17 mouse cellular contexts compared by ENCODE assay signal in genomic region chr19:28351068-28352066, GRCm38 (mm10).
DNase-seq lines count a peak whose midpoint lies in the region; ATAC-seq and TF ChIP-seq lines count a peak whose summit lies in the region.
"Had no signal": no experiment of that assay in that cellular context is flagged by ENCODE, and none has a peak within 500 bp of the region (broad histone marks: within the 10 kb centered on the region; RNA-seq: fewer than 3 reads in every experiment).

No protein-coding gene starts in this region.

- peaks cover 14% of the 10 kb centered on the region; the same call in 1 of the 2 replicates for H3K4me1 ChIP-seq in embryonic facial prominence, embryonic 12.5 days
- peaks cover 24% of the 10 kb centered on the region for H3K4me1 ChIP-seq in embryonic facial prominence, embryonic 10.5 days
- H3K4me1 ChIP-seq in limb, embryonic 10.5 days: peaks cover 36% of the 10 kb centered on the region
- peaks cover 21% of the 10 kb centered on the region for H3K4me1 ChIP-seq in midbrain, embryonic 14.5 days (ENCODE audit: control insufficient read depth, insufficient read depth, low read length)
- H3K4me1 ChIP-seq: stomach, embryonic 15.5 days had no signal

- no peak overlapping the region for H3K27ac ChIP-seq in embryonic facial prominence, embryonic 12.5 days
- no peak overlapping the region for H3K27ac ChIP-seq in embryonic facial prominence, embryonic 10.5 days (replicated peaks)
- peak overlapping the region; percentile 15; the same call in 1 of the 2 replicates for H3K27ac ChIP-seq in layer of hippocampus, adult 2 months
- peak overlapping the region; percentile 47; the same call in 1 of the 2 replicates for H3K27ac ChIP-seq in limb, embryonic 10.5 days
- H3K27ac ChIP-seq in midbrain, embryonic 14.5 days (replicated peaks; ENCODE audit: low read depth, low read length): no peak overlapping the region
- H3K27ac ChIP-seq: heart, adult 2 months; limb, embryonic 15.5 days; stomach, embryonic 15.5 days had no signal

- TF ChIP-seq CTCF in layer of hippocampus, adult 2 months (conservative IDR thresholded peaks at IDR 0.05): no peak

- H3K9me3 ChIP-seq in embryonic facial prominence, embryonic 12.5 days: no peaks in the 10 kb centered on the region
- H3K9me3 ChIP-seq in embryonic facial prominence, embryonic 10.5 days: no peaks in the 10 kb centered on the region
- H3K9me3 ChIP-seq in limb, embryonic 10.5 days (replicated peaks): no peaks in the 10 kb centered on the region
- no peaks in the 10 kb centered on the region for H3K9me3 ChIP-seq in midbrain, embryonic 14.5 days (ENCODE audit: control insufficient read depth, low read length)
- H3K9me3 ChIP-seq: limb, embryonic 15.5 days; stomach, embryonic 15.5 days had no signal

- no peak overlapping the region for H3K4me2 ChIP-seq in embryonic facial prominence, embryonic 12.5 days (replicated peaks)
- H3K4me2 ChIP-seq in midbrain, embryonic 14.5 days (ENCODE audit: low read length): peak overlapping the region; percentile 13; the same call in 1 of the 2 replicates
- H3K4me2 ChIP-seq: limb, embryonic 15.5 days; stomach, embryonic 15.5 days had no signal

- no peak for DNase-seq in embryonic facial prominence, embryonic 10.5 days (ENCODE audit: low spot score)
- no peak for DNase-seq in layer of hippocampus, adult 2 months (ENCODE audit: low spot score in 2 of 2)
- DNase-seq in layer of hippocampus, adult 9-10 months (ENCODE audit: low spot score): no peak
- no peak for DNase-seq in limb, embryonic 10.5 days (ENCODE audit: low spot score)
- DNase-seq in midbrain, embryonic 14.5 days: peak; percentile 59
- DNase-seq in heart, adult 8-10 months (ENCODE audit: low spot score): no peak
- no peak for DNase-seq in gastrocnemius, postnatal 25 days
- DNase-seq: adrenal gland, postnatal 36 days; cerebellum, postnatal 14 days; heart, adult 2 months; kidney, postnatal 36 days; layer of hippocampus, postnatal 36 days; liver, postnatal 0 days; spleen, adult 18-20 months had no signal

- WGBS in embryonic facial prominence, embryonic 12.5 days: 63% methylated on average over 13 of the region's 13 CpGs
- WGBS in embryonic facial prominence, embryonic 10.5 days: 69% methylated on average over 13 of the region's 13 CpGs
- WGBS in limb, embryonic 10.5 days: 57% methylated on average over 13 of the region's 13 CpGs
- 22% methylated on average over 13 of the region's 13 CpGs for WGBS in midbrain, embryonic 14.5 days

- no peak overlapping the region for H3K9ac ChIP-seq in embryonic facial prominence, embryonic 12.5 days
- no peak overlapping the region for H3K9ac ChIP-seq in midbrain, embryonic 14.5 days (replicated peaks; ENCODE audit: low read length)
- H3K9ac ChIP-seq: limb, embryonic 15.5 days; liver, postnatal 0 days; stomach, embryonic 15.5 days had no signal

- no peaks in the 10 kb centered on the region for H3K27me3 ChIP-seq in embryonic facial prominence, embryonic 12.5 days
- no peaks in the 10 kb centered on the region for H3K27me3 ChIP-seq in embryonic facial prominence, embryonic 10.5 days (replicated peaks; ENCODE audit: low read depth, poor library complexity, severe bottlenecking)
- H3K27me3 ChIP-seq in limb, embryonic 10.5 days (ENCODE audit: low read depth, poor library complexity, severe bottlenecking): no peaks in the 10 kb centered on the region
- H3K27me3 ChIP-seq in midbrain, embryonic 14.5 days (ENCODE audit: control insufficient read depth, insufficient read depth, low read length): peaks cover 44% of the 10 kb centered on the region
- H3K27me3 ChIP-seq: limb, embryonic 15.5 days; stomach, embryonic 15.5 days had no signal

- H3K4me3 ChIP-seq in embryonic facial prominence, embryonic 12.5 days: no peak overlapping the region
- H3K4me3 ChIP-seq in embryonic facial prominence, embryonic 10.5 days: no peak overlapping the region
- no peak overlapping the region for H3K4me3 ChIP-seq in layer of hippocampus, adult 2 months
- no peak overlapping the region for H3K4me3 ChIP-seq in limb, embryonic 10.5 days
- no peak overlapping the region for H3K4me3 ChIP-seq in midbrain, embryonic 14.5 days (replicated peaks; ENCODE audit: low read depth, low read length)
- H3K4me3 ChIP-seq: heart, adult 2 months; limb, embryonic 15.5 days; stomach, embryonic 15.5 days had no signal

- H3K36me3 ChIP-seq in embryonic facial prominence, embryonic 12.5 days: no peaks in the 10 kb centered on the region
- no peaks in the 10 kb centered on the region for H3K36me3 ChIP-seq in embryonic facial prominence, embryonic 10.5 days (replicated peaks)
- H3K36me3 ChIP-seq in limb, embryonic 10.5 days: no peaks in the 10 kb centered on the region
- H3K36me3 ChIP-seq in midbrain, embryonic 14.5 days (ENCODE audit: control insufficient read depth, insufficient read depth, low read length): no peaks in the 10 kb centered on the region
- H3K36me3 ChIP-seq: limb, embryonic 15.5 days; stomach, embryonic 15.5 days had no signal

- ATAC-seq in embryonic facial prominence, embryonic 12.5 days (ENCODE audit: insufficient number of reproducible peaks, insufficient read depth, low FRiP score, low TSS enrichment): 0 out of 2 replicates have a peak, but pooled peaks have one; percentile 47
- 0 out of 2 replicates have a peak, but pooled peaks have one; percentile 62 for ATAC-seq in midbrain, embryonic 14.5 days (ENCODE audit: low FRiP score, low TSS enrichment)
- ATAC-seq: liver, postnatal 0 days had no signal

Comparison
In these comparisons a context has a peak if more than half of its experiments do, and no peak if none do; other contexts are left out.
1. H3K27ac ChIP-seq: peak in layer of hippocampus, adult 2 months (single experiment) and limb, embryonic 10.5 days (single experiment); none in embryonic facial prominence, embryonic 12.5 days (single experiment), embryonic facial prominence, embryonic 10.5 days (single experiment) and midbrain, embryonic 14.5 days (single experiment).